Mouse (Mus musculus): Measurements from ENCODE around the gene Hes1.

DNA sequence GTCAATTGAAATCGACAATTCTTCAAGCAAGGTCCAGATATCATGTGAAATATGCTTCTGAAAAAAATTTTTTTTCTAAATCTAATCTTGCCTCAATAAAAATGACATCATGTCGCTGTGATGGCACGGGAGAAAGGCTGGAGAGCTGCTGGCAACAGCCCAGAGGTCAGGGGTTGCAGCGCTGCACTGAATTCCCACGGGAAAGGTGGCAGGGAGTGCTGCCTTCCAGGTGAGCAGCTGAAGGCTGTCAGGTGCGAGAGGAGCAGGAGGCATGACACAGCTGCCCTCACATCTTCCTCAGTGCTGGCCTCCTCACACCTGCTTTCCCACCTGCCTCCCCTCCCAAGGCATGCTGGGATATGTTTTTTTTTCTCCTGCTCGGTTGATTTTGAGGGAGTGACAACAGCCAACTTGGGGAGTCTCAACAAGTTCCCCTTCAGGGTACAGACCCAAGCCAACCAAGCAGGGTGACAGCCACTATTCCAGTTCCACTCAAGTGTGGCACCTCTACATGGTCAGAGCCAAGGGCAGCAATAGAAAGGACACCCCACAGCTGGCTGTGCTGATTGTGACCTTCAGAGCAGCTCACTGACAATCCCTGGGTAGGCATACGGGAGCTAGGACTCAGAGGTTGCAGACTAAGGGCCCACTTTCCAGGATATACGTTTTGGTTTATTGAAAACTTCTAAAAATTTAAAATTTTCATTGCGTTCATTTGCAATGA is 13.3 kb upstream of the Hes1 start:
- TF ChIP-seq CTCF (IDR thresholded peaks at IDR 0.05; ENCODE audit: low read depth): no peak
- no peak for TF ChIP-seq EP300 (optimal IDR thresholded peaks at IDR 0.05)

All from stomach, postnatal 0 days (tissue).